ENCODE assay signal across 17 mouse cellular contexts in genomic region chr3:78594305-78594704, GRCm38 (mm10).
A peak's percentile ranks its signal among the peaks of the same experiment; 100 is the strongest.
DNase-seq lines count a peak whose midpoint lies in the region; ATAC-seq and TF ChIP-seq lines count a peak whose summit lies in the region.
"Had no signal": no experiment of that assay in that cellular context is flagged by ENCODE, and none has a peak within 500 bp of the region (broad histone marks: within the 10 kb centered on the region; RNA-seq: fewer than 3 reads in every experiment).

No protein-coding gene starts in this region.

- peak overlapping the region; percentile 58 for H3K4me2 ChIP-seq in heart, embryonic 14.5 days (ENCODE audit: low read length)
- H3K4me2 ChIP-seq in kidney, postnatal 0 days (ENCODE audit: low read length), result no peak overlapping the region
- H3K4me2 ChIP-seq in midbrain, embryonic 15.5 days, result no peak overlapping the region
- H3K4me2 ChIP-seq: liver, embryonic 15.5 days had no signal

- 0 out of 2 replicates have a peak overlapping the region, but pooled peaks have one; percentile 4 for H3K9ac ChIP-seq in heart, embryonic 14.5 days (ENCODE audit: low read length)
- no peak overlapping the region for H3K9ac ChIP-seq in kidney, postnatal 0 days (ENCODE audit: low read depth, low read length)
- H3K9ac ChIP-seq in midbrain, embryonic 15.5 days, result no peak overlapping the region
- H3K9ac ChIP-seq: forebrain, postnatal 0 days; liver, embryonic 15.5 days had no signal

- no peak for ATAC-seq in heart, embryonic 14.5 days (ENCODE audit: insufficient number of reproducible peaks, insufficient read depth, low FRiP score, low read depth)
- no peak for ATAC-seq in kidney, postnatal 0 days (replicated peaks; ENCODE audit: low FRiP score, low read depth)
- ATAC-seq in midbrain, embryonic 15.5 days (replicated peaks), result peak; percentile 42
- ATAC-seq: CD4-positive, CD25-positive, alpha-beta regulatory T cell, adult 4 months; forebrain, postnatal 0 days; intestine, postnatal 0 days had no signal

- H3K4me1 ChIP-seq in heart, embryonic 14.5 days (ENCODE audit: control insufficient read depth in 2 of 2, insufficient read depth in 2 of 2, low read length in 2 of 2), result peaks cover 2 to 10% of the 10 kb centered on the region in 2 experiments; a peak in 2 of 4 replicates
- H3K4me1 ChIP-seq in kidney, postnatal 0 days (replicated peaks; ENCODE audit: insufficient read depth, low read length), result no peaks in the 10 kb centered on the region
- H3K4me1 ChIP-seq in midbrain, embryonic 15.5 days, result peaks cover 6% of the 10 kb centered on the region; the same call in 1 of the 2 replicates
- H3K4me1 ChIP-seq: liver, embryonic 15.5 days had no signal

- H3K9me3 ChIP-seq in heart, embryonic 14.5 days (ENCODE audit: control insufficient read depth, low read length), result no peaks in the 10 kb centered on the region
- no peaks in the 10 kb centered on the region for H3K9me3 ChIP-seq in kidney, postnatal 0 days (replicated peaks; ENCODE audit: low read length)
- no peaks in the 10 kb centered on the region for H3K9me3 ChIP-seq in midbrain, embryonic 15.5 days
- H3K9me3 ChIP-seq: liver, embryonic 15.5 days had no signal

- no peaks in the 10 kb centered on the region for H3K36me3 ChIP-seq in heart, embryonic 14.5 days (ENCODE audit: control insufficient read depth, insufficient read depth, low read length)
- H3K36me3 ChIP-seq in kidney, postnatal 0 days (ENCODE audit: insufficient read depth, low read length), result no peaks in the 10 kb centered on the region
- no peaks in the 10 kb centered on the region for H3K36me3 ChIP-seq in midbrain, embryonic 15.5 days (replicated peaks)
- H3K36me3 ChIP-seq: liver, embryonic 15.5 days had no signal

- H3K4me3 ChIP-seq in heart, embryonic 14.5 days (ENCODE audit: control insufficient read depth in 1 of 2, insufficient read depth in 1 of 2, low read depth in 1 of 2, low read length in 2 of 2), result peak overlapping the region in 1 of 2 experiments; percentile 16; a peak in 1 of 4 replicates
- H3K4me3 ChIP-seq in kidney, postnatal 0 days (replicated peaks; ENCODE audit: low read depth, low read length), result no peak overlapping the region
- no peak overlapping the region for H3K4me3 ChIP-seq in midbrain, embryonic 15.5 days
- H3K4me3 ChIP-seq: layer of hippocampus, adult 2 months; liver, embryonic 15.5 days had no signal

- H3K27me3 ChIP-seq in heart, embryonic 14.5 days (ENCODE audit: control insufficient read depth, insufficient read depth, low read length), result 0 out of 2 replicates have a peak, but pooled peaks cover 3% of the 10 kb centered on the region
- no peaks in the 10 kb centered on the region for H3K27me3 ChIP-seq in kidney, postnatal 0 days (ENCODE audit: insufficient read depth, low read length)
- H3K27me3 ChIP-seq in midbrain, embryonic 15.5 days (replicated peaks), result no peaks in the 10 kb centered on the region
- H3K27me3 ChIP-seq: liver, embryonic 15.5 days had no signal

- H3K27ac ChIP-seq in heart, embryonic 14.5 days (replicated peaks in 1 of 2; ENCODE audit: control insufficient read depth in 1 of 2, insufficient read depth in 1 of 2, low read depth in 2 of 2, low read length in 2 of 2), result no peak overlapping the region
- no peak overlapping the region for H3K27ac ChIP-seq in kidney, postnatal 0 days
- H3K27ac ChIP-seq in midbrain, embryonic 15.5 days, result no peak overlapping the region
- H3K27ac ChIP-seq: layer of hippocampus, adult 2 months; liver, embryonic 15.5 days had no signal

- WGBS in heart, embryonic 14.5 days, result 47% methylated on average over 11 of the region's 11 CpGs
- 65% methylated on average over 11 of the region's 11 CpGs for WGBS in kidney, postnatal 0 days
- 67% methylated on average over 11 of the region's 11 CpGs for WGBS in midbrain, embryonic 15.5 days

- no peak for TF ChIP-seq CTCF in kidney, postnatal 0 days (IDR thresholded peaks at IDR 0.05; ENCODE audit: low read depth)

- no peak for DNase-seq in heart, adult 9 months (ENCODE audit: low spot score in 2 of 2)
- DNase-seq in kidney, postnatal 0 days (ENCODE audit: low spot score), result peak; percentile 19
- no peak for DNase-seq in kidney, postnatal 4 days
- peak; percentile 22 for DNase-seq in hindlimb bud, embryonic 11.5 days (ENCODE audit: extremely low spot score, low read depth, low spot score)
- DNase-seq in layer of hippocampus, postnatal 25 days (ENCODE audit: extremely low spot score in 1 of 2, low spot score in 1 of 2), result no peak
- no peak for DNase-seq in cerebellum, postnatal 10 days
- DNase-seq: adrenal gland, postnatal 14 days; cerebellum, postnatal 25 days; gastrocnemius, postnatal 36 days; lung, postnatal 36 days had no signal

Comparison
In these comparisons a context has a peak if more than half of its experiments do, and no peak if none do; other contexts are left out.
1. DNase-seq: peak in kidney, postnatal 0 days (single experiment) and hindlimb bud, embryonic 11.5 days (single experiment); none in heart, adult 9 months (0 of 2), kidney, postnatal 4 days (0 of 2), layer of hippocampus, postnatal 25 days (0 of 2) and cerebellum, postnatal 10 days (0 of 2).